Mouse (Mus musculus) embryonic facial prominence, embryonic 10.5 days (tissue): ENCODE data around the gene Tmem117. TPM values are rescaled to one million over a fixed set of nuclear protein-coding genes. Genes with fewer than 3 reads are reported as not detected.

Experiments used
- DNase-seq: peaks from one replicate; pipeline ENCODE4 v3.0.0-alpha.2; 2017; ENCODE audit warnings: low spot score
- H3K27ac ChIP-seq: fragments of 300-500 bp; sonication (generic); replicated peaks from 2 replicates; pipeline ENCODE4 v1.5.1; 2016; ENCODE audit warnings: mild to moderate bottlenecking
- H3K27me3 ChIP-seq: fragments of 300-500 bp; sonication (generic); replicated peaks from 2 replicates; pipeline ENCODE4 v1.6.1; 2016; ENCODE audit warnings: low read depth, mild to moderate bottlenecking; ENCODE audit not compliant: poor library complexity, severe bottlenecking
- H3K36me3 ChIP-seq: fragments of 300-500 bp; sonication (generic); replicated peaks from 2 replicates; pipeline ENCODE4 v1.6.1; 2016; ENCODE audit warnings: mild to moderate bottlenecking, moderate library complexity
- H3K4me1 ChIP-seq: fragments of 300-500 bp; sonication (generic); 2 replicates; pipeline ENCODE4 v1.6.1; 2016
- H3K4me3 ChIP-seq: fragments of 300-500 bp; sonication (generic); 2 replicates; pipeline ENCODE4 v1.5.1; 2016; ENCODE audit warnings: mild to moderate bottlenecking, moderate library complexity
- H3K9me3 ChIP-seq: fragments of 300-500 bp; sonication (generic); 2 replicates; pipeline ENCODE4 v1.6.1; 2016; ENCODE audit warnings: mild to moderate bottlenecking
- WGBS: fragments of 180-500 bp; shearing (Covaris S2); methylation state at CpG from one replicate; pipeline ENCODE4 v1.1.7; 2016; 5-methylcytosine and 5-hydroxymethylcytosine counted together
- polyA plus RNA-seq: library from polyadenylated mRNA; unstranded; fragments of >200 nt; fragmentation: Nextera tagmentation; extraction: Ambion mirVana; gene quantifications from 2 replicates; pipeline ENCODE4 v1.2.1, GENCODE M21; 2016

Tmem117 gene
- polyA plus RNA-seq, 1 experiment from 2014 or later = 0.77 TPM

DNA sequence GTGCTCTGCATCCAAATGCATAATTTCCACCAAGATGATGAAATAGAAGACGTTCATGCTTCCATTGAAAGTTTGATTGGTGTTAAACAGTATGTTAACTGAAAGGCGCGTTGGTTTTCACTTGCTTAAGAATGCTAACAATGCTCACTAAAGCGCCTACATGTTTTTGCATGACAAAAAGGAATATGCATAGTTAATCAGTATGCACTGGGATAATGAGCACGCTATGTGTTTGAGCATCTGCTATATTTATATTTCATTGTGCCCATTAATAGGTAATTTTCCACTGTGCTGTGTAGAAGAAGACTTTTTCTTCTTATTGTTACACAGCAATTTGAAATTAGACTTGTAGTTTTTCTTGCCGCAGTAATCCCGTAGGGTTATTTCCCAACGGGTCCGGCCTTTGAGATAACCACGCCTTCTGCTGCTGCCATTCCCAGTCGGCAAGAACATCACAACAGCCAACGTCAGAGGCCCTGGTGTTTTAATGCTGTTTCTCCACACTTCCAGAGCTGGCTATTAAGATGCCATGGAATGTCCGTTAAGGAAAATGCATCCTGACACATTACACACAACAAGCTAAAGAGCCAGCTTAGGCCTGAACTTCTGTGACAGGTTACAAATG, 399.9 kb downstream of the Tmem117 start:
- H3K27ac ChIP-seq = no peak overlapping the region
- H3K4me1 ChIP-seq = no peaks in the 10 kb centered on the region
- 89% methylated on average over 13 of the region's 13 CpGs for WGBS
- no peaks in the 10 kb centered on the region for H3K9me3 ChIP-seq
- no peak overlapping the region for H3K4me3 ChIP-seq
- no peak for DNase-seq
- H3K36me3 ChIP-seq = no peaks in the 10 kb centered on the region
- no peaks in the 10 kb centered on the region for H3K27me3 ChIP-seq

DNA sequence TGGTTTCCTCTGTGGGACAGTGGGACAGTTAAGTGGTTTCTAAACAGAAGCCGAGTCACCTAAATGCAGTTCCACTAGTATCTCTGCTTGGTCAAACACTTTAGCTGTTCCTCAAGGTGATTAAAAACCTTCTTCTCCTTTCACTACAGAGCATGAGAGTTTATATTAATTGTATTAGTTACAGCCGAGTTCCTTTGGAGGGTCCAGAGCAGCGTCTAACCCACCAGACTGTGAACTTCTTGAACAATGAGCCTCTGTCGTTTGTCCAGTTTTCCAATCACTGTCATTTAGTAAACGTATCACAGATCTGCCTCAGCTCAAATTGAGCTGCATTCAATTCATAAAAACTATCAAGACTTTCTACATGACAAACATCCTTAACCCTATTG, 400.4 kb downstream of the Tmem117 start:
- Histone ChIP-seq H3K27me3 (no peaks in the 10 kb centered on the region), H3K4me3 (no peak overlapping the region), H3K4me1 (no peaks in the 10 kb centered on the region), H3K27ac (no peak overlapping the region), H3K9me3 (no peaks in the 10 kb centered on the region), H3K36me3 (no peaks in the 10 kb centered on the region)
- WGBS = 65% methylated on average over 5 of the region's 5 CpGs
- DNase-seq = no peak

- Histone ChIP-seq H3K36me3 (no peaks in the 10 kb centered on the region), H3K4me3 (no peak overlapping the region), H3K4me1 (no peaks in the 10 kb centered on the region), H3K9me3 (no peaks in the 10 kb centered on the region), H3K27me3 (no peaks in the 10 kb centered on the region), H3K27ac (no peak overlapping the region)
- WGBS = 82% methylated on average over 9 of the region's 9 CpGs
- DNase-seq = no peak
These were observed 413.4 kb downstream of the Tmem117 start for GRCm38 (mm10) chr15:95042437-95042836.

GRCm38 (mm10) chr15:95044011-95044410, 415.0 kb downstream of the Tmem117 start:
- DNase-seq = no peak
- H3K9me3 ChIP-seq = no peaks in the 10 kb centered on the region
- no peaks in the 10 kb centered on the region for H3K4me1 ChIP-seq
- no peaks in the 10 kb centered on the region for H3K27me3 ChIP-seq
- H3K4me3 ChIP-seq = no peak overlapping the region
- no peak overlapping the region for H3K27ac ChIP-seq
- 91% methylated on average over 8 of the region's 8 CpGs for WGBS
- H3K36me3 ChIP-seq = no peaks in the 10 kb centered on the region

DNA sequence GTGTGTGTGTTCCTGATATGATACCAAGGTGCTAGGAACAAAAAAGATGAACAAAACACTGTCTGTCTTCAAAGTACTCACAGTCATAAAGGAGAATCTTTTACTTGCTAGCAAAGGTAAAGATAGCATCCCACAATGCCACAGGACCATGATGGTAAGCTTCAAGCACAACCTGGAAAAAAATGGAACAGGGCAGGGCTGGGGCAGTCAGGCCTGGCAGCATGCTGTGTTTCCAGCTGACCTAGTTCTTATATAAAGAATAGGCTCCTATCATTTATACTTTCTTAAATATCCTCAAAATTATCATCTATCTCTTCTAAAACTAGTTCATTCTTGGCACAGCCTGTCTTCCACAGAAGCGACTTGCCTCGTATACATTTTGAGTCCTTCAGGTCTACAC, 418.5 kb downstream of the Tmem117 start:
- no peaks in the 10 kb centered on the region for H3K9me3 ChIP-seq
- H3K27me3 ChIP-seq = no peaks in the 10 kb centered on the region
- no peak for DNase-seq
- H3K4me1 ChIP-seq = no peaks in the 10 kb centered on the region
- H3K4me3 ChIP-seq = no peak overlapping the region
- no peaks in the 10 kb centered on the region for H3K36me3 ChIP-seq
- no peak overlapping the region for H3K27ac ChIP-seq
- 95% methylated on average over 2 of the region's 2 CpGs for WGBS

DNA sequence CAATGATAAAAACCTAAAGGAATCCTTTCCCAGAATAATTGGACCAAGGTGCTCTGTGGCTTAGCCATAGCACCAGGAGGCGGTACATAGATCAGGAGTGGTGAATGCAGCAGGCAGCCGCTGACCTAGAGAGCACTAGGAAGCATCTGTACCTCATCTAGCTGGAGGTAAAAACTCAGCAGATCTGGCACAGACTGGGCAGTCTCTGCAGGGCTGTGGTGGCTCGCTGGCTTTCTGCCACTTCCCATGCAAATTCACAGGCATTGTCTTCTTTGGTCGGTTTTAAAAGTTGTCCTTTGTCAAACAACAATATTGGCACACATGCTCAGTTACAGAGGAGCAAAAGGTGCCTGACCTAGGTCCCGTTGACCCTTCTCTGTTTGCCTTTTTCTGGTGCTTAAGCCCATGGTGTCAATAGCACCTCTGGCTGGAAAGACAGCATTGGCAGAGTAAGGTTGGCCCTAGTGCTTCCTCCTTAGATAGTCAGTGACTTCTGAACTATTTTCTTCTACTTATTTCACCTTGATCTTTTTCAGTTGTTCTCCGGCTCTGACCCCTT, 420.2 kb downstream of the Tmem117 start:
- Histone ChIP-seq H3K36me3 (no peaks in the 10 kb centered on the region), H3K4me1 (no peaks in the 10 kb centered on the region), H3K27ac (no peak overlapping the region), H3K27me3 (no peaks in the 10 kb centered on the region), H3K9me3 (no peaks in the 10 kb centered on the region), H3K4me3 (no peak overlapping the region)
- no peak for DNase-seq
- 75% methylated on average over 6 of the region's 6 CpGs for WGBS

DNA sequence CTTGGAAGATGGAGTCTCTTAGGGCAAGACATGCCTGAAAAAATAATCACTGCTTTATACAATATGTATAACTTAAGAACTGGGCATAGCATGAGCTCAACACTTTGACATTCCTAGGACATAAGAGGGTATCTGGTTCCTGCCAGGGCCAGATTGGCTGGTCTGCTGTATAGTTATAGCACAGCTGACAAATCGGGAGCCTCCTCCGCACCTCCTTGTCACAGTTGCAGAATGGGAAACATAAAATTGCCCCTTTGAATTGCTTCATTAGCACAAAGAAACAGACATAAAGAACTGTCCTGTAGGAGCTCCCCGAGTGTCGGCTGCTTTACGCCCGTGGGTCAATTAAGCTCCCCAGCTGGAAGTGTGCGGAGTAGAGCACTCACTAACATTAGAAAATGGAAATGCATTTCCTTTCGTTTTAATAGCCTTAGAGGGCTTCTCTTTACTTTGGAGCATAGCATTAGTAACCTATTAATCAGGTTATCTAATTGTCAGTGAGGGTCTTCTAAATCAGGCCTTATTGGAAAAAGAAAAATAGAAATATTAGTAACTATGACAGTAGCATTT, 426.1 kb downstream of the Tmem117 start:
- Histone ChIP-seq H3K9me3 (no peaks in the 10 kb centered on the region), H3K4me1 (no peaks in the 10 kb centered on the region), H3K27me3 (no peaks in the 10 kb centered on the region), H3K4me3 (no peak overlapping the region), H3K27ac (no peak overlapping the region), H3K36me3 (no peaks in the 10 kb centered on the region)
- no peak for DNase-seq
- 78% methylated on average over 8 of the region's 8 CpGs for WGBS

DNA sequence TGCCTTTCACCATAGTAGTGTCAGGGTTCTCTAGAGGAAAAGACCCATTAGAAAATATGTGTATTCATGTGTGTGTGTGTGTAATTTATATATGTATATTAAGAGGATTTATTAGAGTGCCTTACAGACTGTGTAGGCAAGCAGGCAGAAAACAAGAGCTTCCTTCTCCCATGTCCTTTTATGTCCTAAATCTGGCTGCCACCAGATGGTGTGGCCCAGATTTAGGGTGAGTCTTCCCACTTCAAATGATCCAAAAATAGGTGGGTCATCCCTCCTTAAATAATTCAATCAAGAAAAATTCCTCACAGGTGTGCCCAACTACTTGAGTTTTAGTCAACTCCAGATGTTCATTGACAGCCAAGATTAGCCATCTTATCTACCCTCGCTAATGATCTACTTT, 439.0 kb downstream of the Tmem117 start:
- DNase-seq = no peak
- H3K4me1 ChIP-seq = no peaks in the 10 kb centered on the region
- H3K4me3 ChIP-seq = no peak overlapping the region
- H3K9me3 ChIP-seq = no peaks in the 10 kb centered on the region
- H3K36me3 ChIP-seq = no peaks in the 10 kb centered on the region
- 86% methylated on average over 1 of the region's 1 CpGs for WGBS
- no peaks in the 10 kb centered on the region for H3K27me3 ChIP-seq
- no peak overlapping the region for H3K27ac ChIP-seq

DNA sequence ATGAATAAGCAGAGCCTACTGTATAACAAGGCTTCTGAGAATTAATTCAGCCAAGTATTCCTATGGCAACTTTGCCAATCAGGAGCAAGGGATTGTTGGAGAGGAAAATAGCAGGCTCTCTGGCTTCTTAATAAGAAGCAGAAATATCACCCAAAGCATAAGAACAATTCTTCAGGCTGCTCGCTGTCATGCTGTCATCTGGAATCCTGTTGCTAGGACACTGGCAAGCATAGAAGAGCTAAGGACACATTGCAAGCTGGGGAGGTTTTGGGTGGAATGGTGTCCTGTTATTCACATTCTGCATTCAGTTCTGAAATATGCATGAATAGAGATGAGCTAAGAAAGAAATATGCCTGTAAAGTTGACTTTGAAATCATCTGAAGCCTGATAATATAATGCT, 439.8 kb downstream of the Tmem117 start:
- Histone ChIP-seq H3K27ac (no peak overlapping the region), H3K27me3 (no peaks in the 10 kb centered on the region), H3K36me3 (no peaks in the 10 kb centered on the region), H3K4me1 (no peaks in the 10 kb centered on the region), H3K9me3 (no peaks in the 10 kb centered on the region), H3K4me3 (no peak overlapping the region)
- WGBS = 87% methylated on average over 1 of the region's 1 CpGs
- DNase-seq = no peak

GRCm38 (mm10) chr15:95070881-95071280, 441.8 kb downstream of the Tmem117 start:
- no peak for DNase-seq
- Histone ChIP-seq H3K27ac (no peak overlapping the region), H3K4me1 (no peaks in the 10 kb centered on the region), H3K4me3 (no peak overlapping the region), H3K9me3 (no peaks in the 10 kb centered on the region), H3K36me3 (no peaks in the 10 kb centered on the region), H3K27me3 (no peaks in the 10 kb centered on the region)
- WGBS = 89% methylated on average over 7 of the region's 7 CpGs

DNA sequence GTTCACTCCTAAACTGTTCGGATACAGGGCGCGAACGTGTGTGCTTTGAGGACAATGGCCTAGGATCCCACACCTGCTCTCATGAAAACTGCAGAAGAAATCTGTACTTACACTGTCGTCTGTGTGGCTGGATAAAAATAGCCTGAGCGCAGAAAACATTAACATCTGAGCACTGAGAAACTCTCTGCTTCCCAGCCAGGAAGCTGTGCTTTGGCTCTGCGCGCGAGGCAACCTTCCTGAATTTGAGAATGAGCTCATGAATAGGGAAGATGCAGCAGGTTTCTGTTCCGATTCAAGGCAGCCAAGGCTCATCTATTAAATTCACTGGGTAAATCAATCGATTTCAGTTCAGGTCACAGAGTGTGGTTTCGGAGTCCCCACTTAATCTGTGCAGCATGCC, 446.3 kb downstream of the Tmem117 start:
- Histone ChIP-seq H3K9me3 (no peaks in the 10 kb centered on the region), H3K36me3 (no peaks in the 10 kb centered on the region), H3K27ac (no peak overlapping the region), H3K4me1 (no peaks in the 10 kb centered on the region), H3K27me3 (no peaks in the 10 kb centered on the region), H3K4me3 (no peak overlapping the region)
- DNase-seq = no peak
- WGBS = 91% methylated on average over 12 of the region's 12 CpGs

GRCm38 (mm10) chr15:95081654-95082053, 452.6 kb downstream of the Tmem117 start:
- 91% methylated on average over 11 of the region's 11 CpGs for WGBS
- H3K27ac ChIP-seq = no peak overlapping the region
- no peak for DNase-seq

GRCm38 (mm10) chr15:95085962-95086361, 456.9 kb downstream of the Tmem117 start:
- H3K27me3 ChIP-seq = no peaks in the 10 kb centered on the region
- no peaks in the 10 kb centered on the region for H3K4me1 ChIP-seq
- no peak for DNase-seq
- no peak overlapping the region for H3K4me3 ChIP-seq
- 82% methylated on average over 7 of the region's 7 CpGs for WGBS
- H3K36me3 ChIP-seq = no peaks in the 10 kb centered on the region
- no peaks in the 10 kb centered on the region for H3K9me3 ChIP-seq
- H3K27ac ChIP-seq = no peak overlapping the region

More at GRCm38 (mm10) chr15:95081654-95082053, 452.6 kb downstream of the Tmem117 start:
- no peaks in the 10 kb centered on the region for H3K27me3 ChIP-seq
- H3K4me1 ChIP-seq = no peaks in the 10 kb centered on the region
- no peaks in the 10 kb centered on the region for H3K36me3 ChIP-seq
- H3K4me3 ChIP-seq = no peak overlapping the region
- no peaks in the 10 kb centered on the region for H3K9me3 ChIP-seq
